ENCODE assay signal across 8 mouse cellular contexts in genomic region chr7:105515178-105515577, GRCm38 (mm10). TPM values are rescaled to one million over a fixed set of nuclear protein-coding genes. Genes with fewer than 3 reads are reported as not detected.
A peak's percentile ranks its signal among the peaks of the same experiment; 100 is the strongest.
DNase-seq lines count a peak whose midpoint lies in the region; ATAC-seq and TF ChIP-seq lines count a peak whose summit lies in the region.

No protein-coding gene starts in this region.

- no peaks in the 10 kb centered on the region for H3K27me3 ChIP-seq in heart, embryonic 12.5 days (replicated peaks)
- no peaks in the 10 kb centered on the region for H3K27me3 ChIP-seq in hindbrain, embryonic 16.5 days (replicated peaks; ENCODE audit: control insufficient read depth, insufficient read depth, low read length)
- peaks cover 10% of the 10 kb centered on the region for H3K27me3 ChIP-seq in midbrain, embryonic 13.5 days

- no peaks in the 10 kb centered on the region for H3K36me3 ChIP-seq in heart, embryonic 12.5 days
- no peaks in the 10 kb centered on the region for H3K36me3 ChIP-seq in hindbrain, embryonic 16.5 days (ENCODE audit: control insufficient read depth, insufficient read depth, low read length)
- H3K36me3 ChIP-seq in midbrain, embryonic 13.5 days, result no peaks in the 10 kb centered on the region

- no peak overlapping the region for H3K27ac ChIP-seq in heart, embryonic 12.5 days (ENCODE audit: poor library complexity, severe bottlenecking)
- H3K27ac ChIP-seq in hindbrain, embryonic 16.5 days (ENCODE audit: low read depth, low read length), result no peak overlapping the region
- no peak overlapping the region for H3K27ac ChIP-seq in midbrain, embryonic 13.5 days

- no peak for TF ChIP-seq POLR2A in brain, embryonic 14.5 days (IDR thresholded peaks at IDR 0.05; ENCODE audit: borderline replicate concordance, extremely low read depth, insufficient read depth, insufficient read length, poor library complexity, severe bottlenecking)

- 10% methylated on average over 5 of the region's 5 CpGs for WGBS in heart, embryonic 12.5 days
- 9% methylated on average over 5 of the region's 5 CpGs for WGBS in hindbrain, embryonic 16.5 days
- WGBS in midbrain, embryonic 13.5 days, result 10% methylated on average over 5 of the region's 5 CpGs

- intact Hi-C loops in left cerebral cortex, postnatal 25 days (cut with DNase I), result loop anchor here (1.0 to 2.0 kb wide), 3 partner anchors 37 to 104 kb away; no protein-coding TSS in a partner anchor

- no peak overlapping the region for H3K4me2 ChIP-seq in heart, embryonic 12.5 days
- no peak overlapping the region for H3K4me2 ChIP-seq in hindbrain, embryonic 16.5 days (ENCODE audit: low read length)
- no peak overlapping the region for H3K4me2 ChIP-seq in midbrain, embryonic 13.5 days (replicated peaks)

- H3K4me3 ChIP-seq in heart, embryonic 12.5 days, result no peak overlapping the region
- no peak overlapping the region for H3K4me3 ChIP-seq in hindbrain, embryonic 16.5 days (ENCODE audit: low read length)
- H3K4me3 ChIP-seq in midbrain, embryonic 13.5 days (replicated peaks), result no peak overlapping the region

- no peak for ATAC-seq in heart, embryonic 12.5 days (ENCODE audit: insufficient number of reproducible peaks, low FRiP score)
- 0 out of 2 replicates have a peak, but pooled peaks have one; percentile 58 for ATAC-seq in erythroid progenitor cell, adult 5-6 weeks (replicated peaks; ENCODE audit: low FRiP score, poor library complexity, severe bottlenecking)
- peak; percentile 46 for ATAC-seq in hindbrain, embryonic 16.5 days
- peak; percentile 46 for ATAC-seq in midbrain, embryonic 13.5 days

- no peak overlapping the region for H3K9ac ChIP-seq in heart, embryonic 12.5 days
- H3K9ac ChIP-seq in hindbrain, embryonic 16.5 days (ENCODE audit: low read depth, low read length), result no peak overlapping the region
- H3K9ac ChIP-seq in midbrain, embryonic 13.5 days (replicated peaks), result no peak overlapping the region

- H3K4me1 ChIP-seq in heart, embryonic 12.5 days (replicated peaks), result peaks cover 14% of the 10 kb centered on the region
- H3K4me1 ChIP-seq in hindbrain, embryonic 16.5 days (ENCODE audit: control insufficient read depth, insufficient read depth, low read depth, low read length), result peaks cover 2% of the 10 kb centered on the region
- peaks cover 21% of the 10 kb centered on the region for H3K4me1 ChIP-seq in midbrain, embryonic 13.5 days (replicated peaks)

- no peaks in the 10 kb centered on the region for H3K9me3 ChIP-seq in heart, embryonic 12.5 days (replicated peaks)
- no peaks in the 10 kb centered on the region for H3K9me3 ChIP-seq in hindbrain, embryonic 16.5 days (ENCODE audit: control insufficient read depth, low read length)
- H3K9me3 ChIP-seq in midbrain, embryonic 13.5 days, result no peaks in the 10 kb centered on the region

- TF ChIP-seq CTCF in brain, embryonic 14.5 days (IDR thresholded peaks at IDR 0.05; ENCODE audit: borderline replicate concordance, extremely low read depth, insufficient read depth, insufficient read length), result peak; percentile 91

- DNase-seq in heart, adult 11 months, result peak; percentile 90
- peak; percentile 64 for DNase-seq in brain, embryonic 14.5 days (ENCODE audit: low read depth)
- peak; percentile 54 to 65 for DNase-seq in left cerebral cortex, postnatal 25 days (ENCODE audit: low spot score in 2 of 2)
- peak; percentile 15 to 64 for DNase-seq in spleen, adult 18-20 months

RNA-seq across cellular contexts. Expression of gene Cavin3, which starts 33.1 kb away (rescaled TPM):
- polyA plus RNA-seq in heart, embryonic 12.5 days (2016; fragmentation: Nextera tagmentation; extraction: Ambion mirVana), result 68.1 and 72.6 TPM in 2 replicates
- 20.9 and 22.7 TPM in 2 replicates for polyA plus RNA-seq in brain, embryonic 14.5 days (2012; rRNA removed)
- not detected in 2 replicates for total RNA-seq in erythroid progenitor cell, adult 5-6 weeks (2015; ENCODE audit: low replicate concordance)
- total RNA-seq in erythroid progenitor cell, adult 5-6 weeks (2017; ENCODE audit: low replicate concordance), result not detected in 2 replicates
- polyA plus RNA-seq in hindbrain, embryonic 16.5 days (2015; fragmentation: Nextera tagmentation; extraction: Ambion mirVana), result 43.0 TPM in 2 replicates
- 10 to 100 TPM; 20.8 to 22.6 TPM for total RNA-seq in left cerebral cortex, postnatal 25 days (2021)
- 18.3 and 22.1 TPM in 2 replicates for polyA plus RNA-seq in midbrain, embryonic 13.5 days (2015; fragmentation: Nextera tagmentation; extraction: Ambion mirVana)

RNA-seq across cellular contexts. Expression of gene Smpd1, which starts 39.0 kb away (rescaled TPM):
- polyA plus RNA-seq in heart, embryonic 12.5 days (2016; fragmentation: Nextera tagmentation; extraction: Ambion mirVana), result 52.4 and 54.6 TPM in 2 replicates
- polyA plus RNA-seq in brain, embryonic 14.5 days (2012; rRNA removed), result 51.2 and 59.6 TPM in 2 replicates
- 7.5 and 13.3 TPM in 2 replicates for total RNA-seq in erythroid progenitor cell, adult 5-6 weeks (2015; ENCODE audit: low replicate concordance)
- total RNA-seq in erythroid progenitor cell, adult 5-6 weeks (2017; ENCODE audit: low replicate concordance), result 9.5 and 13.1 TPM in 2 replicates
- polyA plus RNA-seq in hindbrain, embryonic 16.5 days (2015; fragmentation: Nextera tagmentation; extraction: Ambion mirVana), result 110 and 111 TPM in 2 replicates
- 100 to 1,000 TPM; 103 to 111 TPM for total RNA-seq in left cerebral cortex, postnatal 25 days (2021)
- polyA plus RNA-seq in midbrain, embryonic 13.5 days (2015; fragmentation: Nextera tagmentation; extraction: Ambion mirVana), result 66.3 and 68.9 TPM in 2 replicates

Comparison
In these comparisons a context has a peak if more than half of its experiments do, and no peak if none do; other contexts are left out.
1. DNase-seq: peak in every context shown above with its lines; median percentile 90 in heart, adult 11 months; 64 in brain, embryonic 14.5 days; 60 in left cerebral cortex, postnatal 25 days; 40 in spleen, adult 18-20 months.